Mouse (Mus musculus): ENCODE results near the gene Lbhd1. TPM values are rescaled to one million over a fixed set of nuclear protein-coding genes. Genes with fewer than 3 reads are reported as not detected.

Gene Lbhd1
- polyA plus RNA-seq, 1 experiment from 2014 or later = 69.8 TPM

Small RNAs within 50 kb of the gene (microRNA-seq; reads per million reads assigned to microRNA genes)
- not detected for gene Mir5136 (ENCODE audit: borderline replicate concordance, insufficient number of aligned reads)

Other genes starting within 250 kb of the Lbhd1 start
- 0.91 and 2.2 TPM in 2 replicates for gene Chrm1, start 219.9 kb upstream of the Lbhd1 start, polyA plus RNA-seq (2015; fragmentation: Nextera tagmentation; extraction: Ambion mirVana)
- gene Slc3a2, start 160.4 kb upstream of the Lbhd1 start, polyA plus RNA-seq (2015; fragmentation: Nextera tagmentation; extraction: Ambion mirVana) = 83.1 and 141 TPM in 2 replicates
- gene Wdr74, start 147.9 kb upstream of the Lbhd1 start, polyA plus RNA-seq (2015; fragmentation: Nextera tagmentation; extraction: Ambion mirVana) = 55.6 and 64.3 TPM in 2 replicates
- gene 1700092M07Rik, start 143.0 kb upstream of the Lbhd1 start, polyA plus RNA-seq (2015; fragmentation: Nextera tagmentation; extraction: Ambion mirVana) = not detected in 2 replicates
- gene Stx5a, start 142.3 kb upstream of the Lbhd1 start, polyA plus RNA-seq (2015; fragmentation: Nextera tagmentation; extraction: Ambion mirVana) = 85.3 and 122 TPM in 2 replicates
- gene Nxf1, start 126.7 kb upstream of the Lbhd1 start, polyA plus RNA-seq (2015; fragmentation: Nextera tagmentation; extraction: Ambion mirVana) = 57.3 and 70.5 TPM in 2 replicates
- gene Tmem223, start 112.7 kb upstream of the Lbhd1 start, polyA plus RNA-seq (2015; fragmentation: Nextera tagmentation; extraction: Ambion mirVana) = 187 and 192 TPM in 2 replicates
- gene Tmem179b, start 109.3 kb upstream of the Lbhd1 start, polyA plus RNA-seq (2015; fragmentation: Nextera tagmentation; extraction: Ambion mirVana) = 117 and 159 TPM in 2 replicates
- 14.0 and 14.5 TPM in 2 replicates for gene Taf6l, start 97.3 kb upstream of the Lbhd1 start, polyA plus RNA-seq (2015; fragmentation: Nextera tagmentation; extraction: Ambion mirVana)
- gene Polr2g, start 85.2 kb upstream of the Lbhd1 start, polyA plus RNA-seq (2015; fragmentation: Nextera tagmentation; extraction: Ambion mirVana) = 250 and 252 TPM in 2 replicates
- 3.5 and 3.7 TPM in 2 replicates for gene Zbtb3, start 81.2 kb upstream of the Lbhd1 start, polyA plus RNA-seq (2015; fragmentation: Nextera tagmentation; extraction: Ambion mirVana)
- 19.5 and 25.9 TPM in 2 replicates for gene Ttc9c, start 64.4 kb upstream of the Lbhd1 start, polyA plus RNA-seq (2015; fragmentation: Nextera tagmentation; extraction: Ambion mirVana)
- gene Hnrnpul2, start 63.7 kb upstream of the Lbhd1 start, polyA plus RNA-seq (2015; fragmentation: Nextera tagmentation; extraction: Ambion mirVana) = 2.6 and 4.1 TPM in 2 replicates
- not detected in 2 replicates for gene AC129217.1, start 54.0 kb upstream of the Lbhd1 start, polyA plus RNA-seq (2015; fragmentation: Nextera tagmentation; extraction: Ambion mirVana)
- gene Bscl2, start 46.3 kb upstream of the Lbhd1 start, polyA plus RNA-seq (2015; fragmentation: Nextera tagmentation; extraction: Ambion mirVana) = 50.5 and 77.3 TPM in 2 replicates
- 32.7 and 80.6 TPM in 2 replicates for gene Gng3, start 44.5 kb upstream of the Lbhd1 start, polyA plus RNA-seq (2015; fragmentation: Nextera tagmentation; extraction: Ambion mirVana)
- 15.3 and 22.8 TPM in 2 replicates for gene Lrrn4cl, start 33.0 kb upstream of the Lbhd1 start, polyA plus RNA-seq (2015; fragmentation: Nextera tagmentation; extraction: Ambion mirVana)
- 177 and 268 TPM in 2 replicates for gene Ubxn1, start 12.2 kb upstream of the Lbhd1 start, polyA plus RNA-seq (2015; fragmentation: Nextera tagmentation; extraction: Ambion mirVana)
- gene Uqcc3, start 2.8 kb upstream of the Lbhd1 start, polyA plus RNA-seq (2015; fragmentation: Nextera tagmentation; extraction: Ambion mirVana) = 120 and 130 TPM in 2 replicates
- gene Gm49403, start 198 bp downstream of the Lbhd1 start, polyA plus RNA-seq (2015; fragmentation: Nextera tagmentation; extraction: Ambion mirVana) = not detected in 2 replicates
- gene 1810009A15Rik, start 5.1 kb downstream of the Lbhd1 start, polyA plus RNA-seq (2015; fragmentation: Nextera tagmentation; extraction: Ambion mirVana) = 76.8 and 83.8 TPM in 2 replicates
- not detected in 2 replicates for gene Gm49416, start 5.2 kb downstream of the Lbhd1 start, polyA plus RNA-seq (2015; fragmentation: Nextera tagmentation; extraction: Ambion mirVana)
- 15.9 and 19.0 TPM in 2 replicates for gene Ints5, start 9.3 kb downstream of the Lbhd1 start, polyA plus RNA-seq (2015; fragmentation: Nextera tagmentation; extraction: Ambion mirVana)
- gene Ganab, start 14.3 kb downstream of the Lbhd1 start, polyA plus RNA-seq (2015; fragmentation: Nextera tagmentation; extraction: Ambion mirVana) = 35.9 and 58.5 TPM in 2 replicates
- 35.8 and 37.6 TPM in 2 replicates for gene B3gat3, start 36.6 kb downstream of the Lbhd1 start, polyA plus RNA-seq (2015; fragmentation: Nextera tagmentation; extraction: Ambion mirVana)
- 10.2 and 10.6 TPM in 2 replicates for gene Rom1, start 45.6 kb downstream of the Lbhd1 start, polyA plus RNA-seq (2015; fragmentation: Nextera tagmentation; extraction: Ambion mirVana)
- gene Eml3, start 45.8 kb downstream of the Lbhd1 start, polyA plus RNA-seq (2015; fragmentation: Nextera tagmentation; extraction: Ambion mirVana) = 22.1 and 29.4 TPM in 2 replicates
- 62.8 and 87.3 TPM in 2 replicates for gene Mta2, start 58.1 kb downstream of the Lbhd1 start, polyA plus RNA-seq (2015; fragmentation: Nextera tagmentation; extraction: Ambion mirVana)
- gene Tut1, start 70.1 kb downstream of the Lbhd1 start, polyA plus RNA-seq (2015; fragmentation: Nextera tagmentation; extraction: Ambion mirVana) = 11.2 and 17.6 TPM in 2 replicates
- 168 and 205 TPM in 2 replicates for gene Eef1g, start 83.3 kb downstream of the Lbhd1 start, polyA plus RNA-seq (2015; fragmentation: Nextera tagmentation; extraction: Ambion mirVana)
- 33.6 and 44.4 TPM in 2 replicates for gene Ahnak, start 105.6 kb downstream of the Lbhd1 start, polyA plus RNA-seq (2015; fragmentation: Nextera tagmentation; extraction: Ambion mirVana)
- gene Scgb1a1, start 204.2 kb downstream of the Lbhd1 start, polyA plus RNA-seq (2015; fragmentation: Nextera tagmentation; extraction: Ambion mirVana) = 17.1 and 23.9 TPM in 2 replicates

Data from adrenal gland, postnatal 0 days (tissue).